Mouse (Mus musculus) intestine, postnatal 0 days (tissue): ENCODE results near the gene Hyal4. TPM values are rescaled to one million over a fixed set of nuclear protein-coding genes. Genes with fewer than 3 reads are reported as not detected.

Source experiments
- ATAC-seq: fragments of 200-750 bp; cut with Nextera tagmentation; 2 replicates; pipeline ENCODE4 v1.8.0; 2017; ENCODE audit warnings: mild to moderate bottlenecking, moderate TSS enrichment, moderate library complexity
- H3K27ac ChIP-seq: fragments of 300-500 bp; sonication (generic); 2 replicates; pipeline ENCODE4 v1.5.1; 2014; ENCODE audit warnings: mild to moderate bottlenecking, low read depth, low read length, moderate library complexity
- H3K27me3 ChIP-seq: fragments of 300-500 bp; sonication (generic); replicated peaks from 2 replicates; pipeline ENCODE4 v1.6.1; 2014; ENCODE audit warnings: low read length, mixed read lengths; ENCODE audit not compliant: control insufficient read depth, insufficient read depth
- H3K36me3 ChIP-seq: fragments of 300-500 bp; sonication (generic); 2 replicates; pipeline ENCODE4 v1.6.1; 2014; ENCODE audit warnings: mild to moderate bottlenecking, moderate library complexity; ENCODE audit not compliant: control insufficient read depth, insufficient read depth
- H3K4me1 ChIP-seq: fragments of 300-500 bp; sonication (generic); replicated peaks from 2 replicates; pipeline ENCODE4 v1.6.1; 2014; ENCODE audit warnings: antibody characterized with exemption, low read length, mixed read lengths; ENCODE audit not compliant: control insufficient read depth, insufficient read depth
- H3K4me2 ChIP-seq: fragments of 300-500 bp; sonication (generic); replicated peaks from 2 replicates; pipeline ENCODE4 v1.6.1; 2014; ENCODE audit warnings: low read depth, mild to moderate bottlenecking, moderate library complexity
- H3K4me3 ChIP-seq: fragments of 300-500 bp; sonication (generic); 2 replicates; pipeline ENCODE4 v1.5.1; 2014; ENCODE audit warnings: low read depth, low read length
- H3K9ac ChIP-seq: fragments of 300-500 bp; sonication (generic); 2 replicates; pipeline ENCODE4 v1.6.1; 2014; ENCODE audit warnings: mild to moderate bottlenecking, low read depth, low read length
- H3K9me3 ChIP-seq: fragments of 300-500 bp; sonication (generic); 2 replicates; pipeline ENCODE4 v1.6.1; 2016; ENCODE audit warnings: mixed run types; ENCODE audit not compliant: control insufficient read depth
- CTCF ChIP-seq: sonication (generic); IDR thresholded peaks from 2 replicates; pipeline ENCODE4 v1.5.1; 2016; ENCODE audit warnings: low read depth, mild to moderate bottlenecking, control low read depth, antibody characterized with exemption, moderate library complexity
- WGBS: fragments of 180-500 bp; shearing (Covaris S2); extraction: QIAGEN DNeasy Blood & Tissue Kit; methylation state at CpG from one replicate; pipeline ENCODE4 v1.1.7; 2014; 5-methylcytosine and 5-hydroxymethylcytosine counted together
- polyA plus RNA-seq: library from polyadenylated mRNA; unstranded; fragments of >200 nt; fragmentation: Nextera tagmentation; extraction: Ambion mirVana; gene quantifications from 2 replicates; pipeline ENCODE4 v1.2.1, GENCODE M21; 2015

Gene Hyal4
- polyA plus RNA-seq, 1 experiment from 2014 or later: not detected

DNA sequence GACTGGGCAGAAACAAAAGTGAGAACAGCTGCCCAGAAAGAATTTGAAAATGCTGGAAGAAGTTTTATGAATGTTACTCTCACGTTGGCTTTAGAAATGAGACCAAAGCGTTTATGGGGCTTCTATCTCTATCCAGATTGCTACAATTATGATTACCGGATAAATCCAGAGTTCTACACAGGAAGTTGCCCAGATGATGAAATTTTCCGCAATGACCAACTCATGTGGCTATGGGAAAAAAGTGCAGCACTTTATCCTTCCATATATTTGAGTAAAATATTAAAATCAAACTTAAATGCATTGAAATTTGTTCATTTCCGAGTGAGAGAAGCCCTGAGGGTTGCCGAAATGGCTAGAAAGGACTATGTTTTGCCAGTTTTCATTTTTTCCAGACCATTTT is 13.6 kb upstream of the Hyal4 start:
- TF ChIP-seq CTCF: no peak
- H3K4me1 ChIP-seq: no peaks in the 10 kb centered on the region
- 84% methylated on average over 6 of the region's 6 CpGs for WGBS
- H3K9me3 ChIP-seq: no peaks in the 10 kb centered on the region
- no peak overlapping the region for H3K4me2 ChIP-seq
- H3K27me3 ChIP-seq: no peaks in the 10 kb centered on the region
- no peak for ATAC-seq
- H3K36me3 ChIP-seq: no peaks in the 10 kb centered on the region
- no peak overlapping the region for H3K9ac ChIP-seq
- H3K4me3 ChIP-seq: no peak overlapping the region
- H3K27ac ChIP-seq: no peak overlapping the region

DNA sequence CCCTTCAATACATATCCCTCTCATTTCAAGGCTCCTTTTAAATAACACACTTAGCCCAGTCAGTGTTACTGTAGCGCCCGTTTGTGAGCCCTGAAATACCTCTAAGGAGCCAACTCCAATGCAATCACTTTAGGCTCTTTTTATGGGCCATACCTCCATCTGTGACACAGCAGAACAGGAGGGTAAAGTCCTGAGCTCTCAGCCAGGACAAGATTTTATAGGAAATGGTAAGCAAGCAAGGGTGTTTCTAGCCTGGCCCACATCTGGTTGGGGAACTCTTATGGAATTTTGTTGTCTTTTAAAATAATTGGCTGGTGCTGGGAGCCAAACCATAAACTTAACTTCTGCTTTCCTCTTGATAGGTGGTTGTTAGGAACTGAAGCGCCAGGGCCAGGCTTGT is 11.2 kb downstream of the Hyal4 start:
- Histone ChIP-seq H3K27me3 (no peaks in the 10 kb centered on the region), H3K9ac (no peak overlapping the region), H3K4me1 (no peaks in the 10 kb centered on the region), H3K27ac (no peak overlapping the region), H3K4me3 (no peak overlapping the region), H3K36me3 (no peaks in the 10 kb centered on the region), H3K4me2 (no peak overlapping the region), H3K9me3 (no peaks in the 10 kb centered on the region)
- no peak for TF ChIP-seq CTCF
- 86% methylated on average over 3 of the region's 3 CpGs for WGBS
- no peak for ATAC-seq

DNA sequence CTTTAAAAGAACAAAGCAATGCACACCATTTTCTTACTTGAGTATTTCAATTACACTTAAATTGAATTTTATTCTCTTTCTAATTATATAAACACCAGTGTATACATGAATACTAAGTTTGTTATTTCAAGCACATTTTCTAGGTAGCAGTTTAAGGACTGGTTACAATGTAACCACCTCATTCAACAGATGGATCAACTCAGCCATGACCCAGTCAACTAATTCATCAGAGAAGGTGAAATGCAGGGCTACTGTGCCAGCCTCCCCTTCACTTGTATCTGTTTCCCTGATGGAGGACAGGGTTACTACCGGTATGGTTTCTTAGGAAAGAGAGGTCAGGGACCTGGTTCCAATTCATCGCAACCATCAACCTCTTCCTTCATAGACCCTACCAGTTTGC is 18.1 kb downstream of the Hyal4 start:
- no peak for TF ChIP-seq CTCF
- Histone ChIP-seq H3K36me3 (no peaks in the 10 kb centered on the region), H3K4me3 (no peak overlapping the region), H3K9me3 (no peaks in the 10 kb centered on the region), H3K9ac (no peak overlapping the region), H3K27ac (no peak overlapping the region), H3K27me3 (no peaks in the 10 kb centered on the region), H3K4me1 (no peaks in the 10 kb centered on the region), H3K4me2 (no peak overlapping the region)
- 86% methylated on average over 2 of the region's 2 CpGs for WGBS
- no peak for ATAC-seq

DNA sequence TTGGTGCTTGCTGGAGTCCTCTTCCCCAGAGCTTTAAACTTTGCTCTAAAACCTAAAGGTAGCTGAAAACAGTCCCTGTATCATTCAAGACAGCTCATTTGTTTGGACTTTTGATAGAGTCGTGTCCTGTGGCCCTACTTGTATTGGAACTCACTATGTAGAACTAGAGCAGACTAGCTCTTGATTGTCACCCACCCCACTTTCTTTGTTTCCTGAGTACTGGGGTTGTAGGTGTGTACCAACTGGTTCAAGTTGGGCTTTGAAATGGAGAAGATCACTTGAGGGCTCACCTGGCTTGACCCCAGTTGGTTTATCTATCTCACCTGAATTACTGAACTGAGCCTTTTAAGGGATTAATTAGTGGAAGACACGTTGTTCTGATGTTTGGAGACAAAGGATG is 31.1 kb downstream of the Hyal4 start:
- Histone ChIP-seq H3K4me3 (no peak overlapping the region), H3K4me2 (no peak overlapping the region), H3K9me3 (no peaks in the 10 kb centered on the region), H3K9ac (no peak overlapping the region), H3K27me3 (no peaks in the 10 kb centered on the region), H3K4me1 (no peaks in the 10 kb centered on the region), H3K36me3 (no peaks in the 10 kb centered on the region), H3K27ac (no peak overlapping the region)
- TF ChIP-seq CTCF: no peak
- 55% methylated on average over 2 of the region's 2 CpGs for WGBS
- no peak for ATAC-seq

DNA sequence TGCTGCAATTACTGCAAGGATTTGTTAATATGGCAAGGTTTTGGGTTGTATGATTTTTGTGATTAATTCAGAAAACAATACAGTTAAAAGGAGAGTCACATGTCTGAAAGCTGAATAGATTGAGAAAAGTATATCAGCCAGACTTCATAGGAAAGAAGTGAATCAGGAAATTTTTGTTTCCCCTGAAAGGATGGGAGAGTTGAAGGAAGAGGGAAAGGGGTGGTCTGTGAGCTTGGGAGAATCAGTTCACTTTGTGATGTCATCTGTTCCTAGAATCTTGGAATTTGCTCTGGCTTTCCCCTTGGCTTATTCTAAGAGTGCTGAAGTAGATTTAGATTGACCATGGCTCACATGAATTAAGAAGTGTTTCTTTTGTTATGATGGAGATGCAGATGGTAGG is 42.8 kb downstream of the Hyal4 start, which contains the start of gene Spam1:
TSS of gene Spam1 (plus strand) at position 301 of the 400 bp plus-strand sequence.
- H3K4me3 ChIP-seq: no peak within 1 kb of the TSS
- no peak within 1 kb of the TSS for H3K4me2 ChIP-seq
- H3K9me3 ChIP-seq: no peaks in the 10 kb centered on the region
- no peaks in the 10 kb centered on the region for H3K36me3 ChIP-seq
- H3K27ac ChIP-seq: no peak within 1 kb of the TSS
- TF ChIP-seq CTCF: no peak
- no peak for ATAC-seq
- no peak within 1 kb of the TSS for H3K9ac ChIP-seq
- no peaks in the 10 kb centered on the region for H3K27me3 ChIP-seq
- H3K4me1 ChIP-seq: no peaks in the 10 kb centered on the region

Other genes with a start within 250 kb of the Hyal4 start
- 0.05 and 0.08 TPM in 2 replicates for gene Iqub, start 233.3 kb upstream of the Hyal4 start, polyA plus RNA-seq
- 624 and 671 TPM in 2 replicates for gene Ndufa5, start 220.3 kb upstream of the Hyal4 start, polyA plus RNA-seq
- not detected in 2 replicates for gene Asb15, start 220.2 kb upstream of the Hyal4 start, polyA plus RNA-seq
- gene Lmod2, start 150.6 kb upstream of the Hyal4 start, polyA plus RNA-seq: not detected in 2 replicates
- gene Wasl, start 83.3 kb upstream of the Hyal4 start, polyA plus RNA-seq: 103 and 120 TPM in 2 replicates
- gene Hyal6, start 15.1 kb upstream of the Hyal4 start, polyA plus RNA-seq: not detected in 2 replicates
- gene Spam1, start 42.9 kb downstream of the Hyal4 start, polyA plus RNA-seq: not detected in 2 replicates
- gene Hyal5, start 109.7 kb downstream of the Hyal4 start, polyA plus RNA-seq: 84.4 and 111 TPM in 2 replicates
- 0.90 and 0.98 TPM in 2 replicates for gene Tmem229a, start 208.0 kb downstream of the Hyal4 start, polyA plus RNA-seq